Mouse (Mus musculus): ENCODE results near the gene Cep104. TPM values are rescaled to one million over a fixed set of nuclear protein-coding genes. Genes with fewer than 3 reads are reported as not detected.

Gene Cep104
- polyA plus RNA-seq, 1 experiment from 2014 or later = 21.4 TPM

DNA sequence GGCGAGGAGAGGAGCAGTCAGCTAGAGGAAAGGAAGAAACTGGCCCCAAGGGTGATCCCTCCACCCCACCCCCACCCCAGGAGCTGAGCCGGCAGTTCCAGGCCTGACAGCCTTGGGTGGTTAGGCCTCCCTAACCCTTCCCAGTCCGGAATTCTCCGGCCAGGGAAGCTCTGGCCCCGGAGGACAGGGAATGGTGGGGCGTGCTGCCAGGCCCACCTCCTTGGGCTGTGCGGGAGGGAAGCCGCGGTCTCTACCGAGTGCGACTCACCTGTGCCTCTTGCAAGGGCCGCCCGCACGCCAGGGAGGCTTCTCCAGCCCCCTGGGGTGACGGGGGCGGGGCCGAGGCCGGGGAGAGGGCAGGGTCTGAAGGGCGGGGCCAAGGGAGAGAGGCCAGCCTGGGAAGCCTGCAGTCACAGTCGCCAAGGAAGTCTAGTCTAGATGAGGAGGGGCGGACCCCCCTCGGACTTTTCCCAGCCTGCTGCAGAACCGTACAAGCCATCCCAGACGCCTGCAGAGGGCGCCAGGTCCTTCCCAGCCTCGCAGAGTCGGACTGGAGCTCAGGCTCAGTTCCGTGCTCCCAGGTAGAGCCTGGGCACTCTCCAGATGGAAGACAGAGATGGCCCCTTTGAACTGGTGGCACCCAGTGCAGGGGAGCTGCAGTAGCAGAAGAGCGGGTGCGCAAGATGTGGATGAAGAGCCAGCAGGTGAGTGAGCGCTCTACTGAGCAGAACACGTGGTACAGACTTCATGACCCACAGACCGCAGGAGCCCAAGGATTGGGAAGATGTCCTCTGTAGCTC, 50.8 kb downstream of the Cep104 start, which contains the start of gene Smim1:
Gene Smim1 (minus strand): TSS at position 590 of the 800 bp plus-strand sequence.
- H3K9ac ChIP-seq = peak within 1 kb of the TSS; percentile 48
- 2% methylated on average over 33 of the region's 33 CpGs for WGBS

GRCm38 (mm10) chr4:154026441-154026761, 51.4 kb downstream of the Cep104 start:
- H3K27me3 ChIP-seq = peaks cover 42% of the 10 kb centered on the region
- no peak for ATAC-seq (ENCODE audit: low FRiP score)
- peak overlapping the region; percentile 30; the same call in 1 of the 2 replicates for H3K4me3 ChIP-seq (replicated peaks)
- 35% methylated on average over 2 of the region's 2 CpGs for WGBS
- H3K9ac ChIP-seq = peak overlapping the region; percentile 48; the same call in 1 of the 2 replicates
- H3K27ac ChIP-seq = no peak overlapping the region
- peaks cover 11% of the 10 kb centered on the region for H3K36me3 ChIP-seq (replicated peaks)
- H3K9me3 ChIP-seq = no peaks in the 10 kb centered on the region
- H3K4me2 ChIP-seq = peak overlapping the region; percentile 58
- peaks cover 18% of the 10 kb centered on the region for H3K4me1 ChIP-seq

More for the DNA sequence above, 50.8 kb downstream of the Cep104 start, which contains the start of gene Smim1:
- ATAC-seq (ENCODE audit: low FRiP score) = peak; percentile 39; the same call in 1 of the 2 replicates
- H3K4me3 ChIP-seq (replicated peaks) = peak within 1 kb of the TSS; percentile 30
- H3K27ac ChIP-seq = no peak within 1 kb of the TSS
- H3K27me3 ChIP-seq = peaks cover 42% of the 10 kb centered on the region
- H3K4me1 ChIP-seq = peaks cover 18% of the 10 kb centered on the region
- no peaks in the 10 kb centered on the region for H3K9me3 ChIP-seq
- H3K36me3 ChIP-seq (replicated peaks) = peaks cover 17% of the 10 kb centered on the region
- peak within 1 kb of the TSS; percentile 58 for H3K4me2 ChIP-seq

- ATAC-seq (ENCODE audit: low FRiP score) = no peak
- no peak overlapping the region for H3K4me2 ChIP-seq
- peaks cover 48% of the 10 kb centered on the region for H3K27me3 ChIP-seq
- peaks cover 18% of the 10 kb centered on the region for H3K4me1 ChIP-seq
- no peaks in the 10 kb centered on the region for H3K9me3 ChIP-seq
- no peak overlapping the region for H3K9ac ChIP-seq
- H3K36me3 ChIP-seq (replicated peaks) = no peaks in the 10 kb centered on the region
- WGBS = 83% methylated on average over 7 of the region's 7 CpGs
- H3K27ac ChIP-seq = no peak overlapping the region
- no peak overlapping the region for H3K4me3 ChIP-seq (replicated peaks)
Observed at GRCm38 (mm10) chr4:154028066-154028465, 53.1 kb downstream of the Cep104 start.

DNA sequence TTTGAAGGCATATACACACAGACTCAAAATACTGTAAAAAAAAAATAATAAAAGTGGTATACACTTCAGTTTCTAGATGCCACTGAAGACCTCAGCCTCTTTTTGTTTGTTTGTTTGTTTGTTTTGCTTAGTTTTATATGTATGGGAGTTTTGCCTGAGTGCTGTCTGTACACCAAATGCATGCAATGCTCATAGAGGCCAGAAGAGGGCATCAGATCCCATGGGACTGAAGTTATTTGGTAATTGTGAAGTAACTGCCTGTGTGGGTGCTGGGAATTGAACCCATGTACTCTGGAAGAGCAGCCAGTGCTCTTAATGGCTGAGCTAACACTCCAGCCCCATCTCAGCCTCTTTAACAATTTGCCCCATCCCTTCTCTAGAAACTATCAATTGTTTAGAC, 53.7 kb downstream of the Cep104 start:
- Histone ChIP-seq H3K4me2 (no peak overlapping the region), H3K9me3 (no peaks in the 10 kb centered on the region), H3K27ac (no peak overlapping the region), H3K4me3 (replicated peaks) (no peak overlapping the region), H3K4me1 (peaks cover 18% of the 10 kb centered on the region), H3K36me3 (replicated peaks) (no peaks in the 10 kb centered on the region), H3K9ac (no peak overlapping the region), H3K27me3 (peaks cover 50% of the 10 kb centered on the region)
- no peak for ATAC-seq (ENCODE audit: low FRiP score)

DNA sequence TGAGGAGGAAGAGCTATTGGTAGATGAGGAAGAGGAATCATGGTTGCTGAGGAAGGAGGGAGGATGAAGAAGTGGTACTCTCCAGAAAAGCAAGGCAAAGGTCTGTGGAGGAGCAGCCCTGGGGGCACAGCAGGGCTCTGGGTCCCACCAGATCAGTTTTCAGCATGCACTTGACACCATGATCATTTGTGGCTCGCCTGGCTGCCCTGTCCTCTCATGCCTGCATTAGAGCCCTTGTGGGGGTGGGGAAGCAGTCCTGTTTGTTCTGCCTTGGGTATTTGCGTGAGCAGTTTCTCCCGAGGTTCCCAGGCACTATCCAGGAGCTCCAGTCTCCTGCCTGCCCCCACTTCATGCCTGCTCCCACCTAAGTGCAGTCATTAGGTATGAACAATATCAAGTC, 62.1 kb downstream of the Cep104 start:
- H3K9me3 ChIP-seq = no peaks in the 10 kb centered on the region
- 50% methylated on average over 3 of the region's 3 CpGs for WGBS
- H3K36me3 ChIP-seq (replicated peaks) = no peaks in the 10 kb centered on the region
- ATAC-seq (ENCODE audit: low FRiP score) = no peak
- no peaks in the 10 kb centered on the region for H3K4me1 ChIP-seq
- H3K4me2 ChIP-seq = no peak overlapping the region
- H3K27ac ChIP-seq = no peak overlapping the region
- peaks cover 17% of the 10 kb centered on the region; the same call in 1 of the 2 replicates for H3K27me3 ChIP-seq
- H3K4me3 ChIP-seq (replicated peaks) = no peak overlapping the region
- H3K9ac ChIP-seq = no peak overlapping the region

GRCm38 (mm10) chr4:154042577-154042976, 67.6 kb downstream of the Cep104 start, which contains the start of gene Ccdc27:
TSS of gene Ccdc27 (minus strand) at chr4:154042677.
- ATAC-seq (ENCODE audit: low FRiP score) = no peak
- Histone ChIP-seq H3K4me1 (no peaks in the 10 kb centered on the region), H3K9ac (no peak within 1 kb of the TSS), H3K9me3 (no peaks in the 10 kb centered on the region; the same call in 1 of the 2 replicates), H3K36me3 (replicated peaks) (no peaks in the 10 kb centered on the region), H3K27ac (no peak within 1 kb of the TSS), H3K4me3 (replicated peaks) (no peak within 1 kb of the TSS), H3K4me2 (no peak within 1 kb of the TSS), H3K27me3 (peaks cover 10% of the 10 kb centered on the region; the same call in 1 of the 2 replicates)
- 86% methylated on average over 9 of the region's 9 CpGs for WGBS

DNA sequence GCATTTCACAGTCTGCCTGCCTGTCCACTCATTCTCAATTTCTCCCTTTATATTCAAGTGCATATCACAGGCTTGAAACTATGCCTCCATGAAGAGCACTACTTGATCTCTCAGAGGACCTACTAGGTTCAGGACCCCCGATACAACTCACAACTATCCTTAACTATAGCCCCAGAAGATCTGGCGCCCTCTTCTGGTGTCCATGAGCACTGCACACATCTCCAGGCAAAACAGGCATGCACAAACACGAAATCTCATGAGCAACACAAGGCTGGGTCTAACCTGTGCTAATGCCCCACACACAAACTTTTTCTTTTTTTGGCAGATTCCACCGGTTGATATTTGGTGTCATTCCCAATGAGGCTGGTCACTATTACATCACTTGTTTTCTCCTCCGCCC, 70.8 kb downstream of the Cep104 start:
- Histone ChIP-seq H3K27me3 (peaks cover 6% of the 10 kb centered on the region; the same call in 1 of the 2 replicates), H3K9me3 (no peaks in the 10 kb centered on the region; the same call in 1 of the 2 replicates), H3K4me3 (replicated peaks) (no peak overlapping the region), H3K9ac (no peak overlapping the region), H3K4me2 (no peak overlapping the region), H3K4me1 (no peaks in the 10 kb centered on the region), H3K27ac (no peak overlapping the region), H3K36me3 (replicated peaks) (no peaks in the 10 kb centered on the region)
- no peak for ATAC-seq (ENCODE audit: low FRiP score)
- WGBS = 71% methylated on average over 5 of the region's 5 CpGs

GRCm38 (mm10) chr4:154051401-154051800, 76.4 kb downstream of the Cep104 start:
- no peak for ATAC-seq (ENCODE audit: low FRiP score)
- no peak overlapping the region for H3K4me3 ChIP-seq (replicated peaks)

GRCm38 (mm10) chr4:154053065-154053464, 78.1 kb downstream of the Cep104 start:
- WGBS = 72% methylated on average over 4 of the region's 4 CpGs
- no peaks in the 10 kb centered on the region for H3K4me1 ChIP-seq

More at GRCm38 (mm10) chr4:154051401-154051800, 76.4 kb downstream of the Cep104 start:
- H3K36me3 ChIP-seq (replicated peaks) = no peaks in the 10 kb centered on the region
- no peak overlapping the region for H3K9ac ChIP-seq
- no peak overlapping the region for H3K4me2 ChIP-seq
- WGBS = 82% methylated on average over 3 of the region's 3 CpGs
- no peaks in the 10 kb centered on the region for H3K9me3 ChIP-seq
- no peaks in the 10 kb centered on the region for H3K27me3 ChIP-seq
- H3K27ac ChIP-seq = no peak overlapping the region
- no peaks in the 10 kb centered on the region for H3K4me1 ChIP-seq

GRCm38 (mm10) chr4:154055482-154055881, 80.5 kb downstream of the Cep104 start:
- Histone ChIP-seq H3K36me3 (replicated peaks) (no peaks in the 10 kb centered on the region), H3K9ac (no peak overlapping the region), H3K4me1 (no peaks in the 10 kb centered on the region), H3K4me2 (no peak overlapping the region), H3K4me3 (replicated peaks) (no peak overlapping the region), H3K27me3 (0 out of 2 replicates have a peak, but pooled peaks cover 3% of the 10 kb centered on the region), H3K27ac (no peak overlapping the region), H3K9me3 (no peaks in the 10 kb centered on the region)
- ATAC-seq (ENCODE audit: low FRiP score) = no peak
- 89% methylated on average over 7 of the region's 7 CpGs for WGBS

More at GRCm38 (mm10) chr4:154053065-154053464, 78.1 kb downstream of the Cep104 start:
- Histone ChIP-seq H3K9ac (no peak overlapping the region), H3K4me2 (no peak overlapping the region), H3K27ac (no peak overlapping the region), H3K36me3 (replicated peaks) (no peaks in the 10 kb centered on the region), H3K27me3 (no peaks in the 10 kb centered on the region), H3K4me3 (replicated peaks) (no peak overlapping the region), H3K9me3 (no peaks in the 10 kb centered on the region)
- ATAC-seq (ENCODE audit: low FRiP score) = no peak

- H3K36me3 ChIP-seq (replicated peaks) = no peaks in the 10 kb centered on the region
- H3K4me2 ChIP-seq = no peak overlapping the region
- no peaks in the 10 kb centered on the region for H3K4me1 ChIP-seq
- no peak for ATAC-seq (ENCODE audit: low FRiP score)
- 0 out of 2 replicates have a peak, but pooled peaks cover 3% of the 10 kb centered on the region for H3K27me3 ChIP-seq
- H3K4me3 ChIP-seq (replicated peaks) = no peak overlapping the region
- H3K9me3 ChIP-seq = no peaks in the 10 kb centered on the region
- 76% methylated on average over 2 of the region's 2 CpGs for WGBS
- no peak overlapping the region for H3K9ac ChIP-seq
- H3K27ac ChIP-seq = no peak overlapping the region
Observed at GRCm38 (mm10) chr4:154056046-154056445, 81.1 kb downstream of the Cep104 start.

DNA sequence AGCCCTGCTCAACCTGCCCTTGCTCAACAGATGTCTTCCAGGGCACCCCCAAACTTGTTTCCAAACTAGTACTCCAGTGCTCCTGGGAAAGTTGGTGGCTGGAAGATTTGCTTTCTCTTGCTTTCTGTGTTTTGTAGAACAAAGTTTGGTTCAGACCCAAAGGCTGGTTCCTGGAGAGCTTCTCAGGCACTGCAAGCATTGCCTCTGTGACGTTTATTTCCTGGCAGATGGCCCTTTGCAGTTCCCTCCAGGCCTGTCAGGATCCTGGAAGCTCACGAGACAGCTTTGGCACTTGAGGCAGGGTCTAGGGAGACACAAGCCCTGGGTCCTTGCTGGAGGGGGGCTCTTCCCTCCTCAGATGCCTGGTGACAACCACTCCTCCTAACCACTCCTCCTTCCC, 81.7 kb downstream of the Cep104 start:
- H3K9ac ChIP-seq = no peak overlapping the region
- no peak for ATAC-seq (ENCODE audit: low FRiP score)
- no peaks in the 10 kb centered on the region for H3K9me3 ChIP-seq
- no peak overlapping the region for H3K4me3 ChIP-seq (replicated peaks)
- H3K4me2 ChIP-seq = no peak overlapping the region
- H3K4me1 ChIP-seq = no peaks in the 10 kb centered on the region
- 0 out of 2 replicates have a peak, but pooled peaks cover 3% of the 10 kb centered on the region for H3K27me3 ChIP-seq
- no peaks in the 10 kb centered on the region for H3K36me3 ChIP-seq (replicated peaks)
- WGBS = 70% methylated on average over 2 of the region's 2 CpGs
- H3K27ac ChIP-seq = no peak overlapping the region
